Mouse (Mus musculus): Measurements from ENCODE around the gene Acot2.

The Acot2 gene

DNA sequence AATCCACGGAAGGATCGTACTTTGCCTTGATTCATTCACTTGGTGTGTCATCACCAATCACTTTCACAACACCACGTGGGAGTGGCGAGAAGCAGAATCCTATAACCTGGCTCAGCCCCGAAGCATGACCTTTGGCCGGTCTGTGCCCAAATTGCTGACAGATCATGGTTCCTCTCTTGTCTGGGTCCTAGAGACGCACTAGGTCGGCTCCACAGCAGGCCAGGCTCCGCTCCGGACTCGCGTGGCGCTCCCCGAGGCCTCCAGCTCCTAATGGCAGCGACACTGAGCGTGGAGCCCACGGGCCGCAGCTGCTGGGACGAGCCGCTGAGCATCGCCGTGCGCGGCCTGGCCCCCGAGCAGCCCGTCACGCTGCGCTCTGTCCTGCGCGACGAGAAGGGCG is 50.6 kb downstream of the Acot2 start, which contains the start of gene Acot4:
Gene Acot4, plus strand, starts transcription at position 139 of the 400 bp plus-strand sequence.
- DNase-seq (ENCODE audit: low spot score): peak; percentile 14

DNA sequence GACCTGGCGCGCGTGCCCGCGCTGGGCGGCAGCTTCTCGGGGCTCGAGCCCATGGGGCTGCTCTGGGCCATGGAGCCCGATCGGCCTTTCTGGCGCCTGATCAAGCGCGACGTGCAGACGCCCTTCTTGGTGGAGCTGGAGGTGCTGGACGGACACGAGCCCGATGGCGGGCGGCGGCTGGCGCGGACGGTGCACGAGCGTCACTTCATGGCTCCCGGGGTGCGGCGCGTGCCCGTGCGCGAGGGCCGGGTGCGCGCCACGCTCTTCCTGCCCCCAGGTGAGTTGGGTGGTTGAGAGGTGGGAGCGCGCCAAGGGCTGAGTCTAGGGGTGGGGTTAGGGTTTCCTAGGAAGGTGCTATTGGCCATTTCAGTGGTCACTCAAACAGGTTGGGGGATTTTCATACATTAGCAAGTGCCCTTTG is 51.0 kb downstream of the Acot2 start, which contains the start of gene Gm49366:
Gene Gm49366, plus strand, starts transcription at position 245 of the 421 bp plus-strand sequence.
- DNase-seq (ENCODE audit: low spot score): peak; percentile 23

DNA sequence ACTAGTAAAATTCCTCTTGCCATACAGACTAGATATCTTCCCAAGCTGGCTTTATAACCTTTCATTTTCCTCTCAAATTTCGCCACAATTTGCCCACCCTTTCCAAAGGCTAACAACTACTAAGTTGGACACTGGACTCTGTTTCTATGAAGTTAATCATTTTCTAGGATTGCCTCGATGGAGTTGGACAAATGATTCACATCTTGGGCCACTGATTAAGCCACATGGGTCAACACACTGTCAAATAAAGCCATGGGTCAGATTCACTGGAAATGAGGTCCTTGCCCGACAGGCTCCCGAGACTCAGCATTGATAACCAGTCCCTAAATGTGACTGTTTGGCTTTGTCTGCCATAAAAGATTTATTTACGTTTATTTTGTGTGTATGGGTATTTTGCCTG is 54.6 kb downstream of the Acot2 start:
- no peak for DNase-seq (ENCODE audit: low spot score)
